Mouse (Mus musculus): ENCODE data around the gene Cd19. TPM values are rescaled to one million over a fixed set of nuclear protein-coding genes. Genes with fewer than 3 reads are reported as not detected.

Cd19 gene
- polyA plus RNA-seq, 1 experiment from 2014 or later, result not detected

GRCm38 (mm10) chr7:126450641-126451040 lies 36.0 kb upstream of the Cd19 start:
- H3K9me3 ChIP-seq, result no peaks in the 10 kb centered on the region
- no peak for DNase-seq (ENCODE audit: low spot score)
- no peak overlapping the region for H3K27ac ChIP-seq
- peaks cover 40% of the 10 kb centered on the region for H3K36me3 ChIP-seq
- no peaks in the 10 kb centered on the region for H3K27me3 ChIP-seq (ENCODE audit: insufficient read depth, poor library complexity, severe bottlenecking)
- no peaks in the 10 kb centered on the region; the same call in 1 of the 2 replicates for H3K4me1 ChIP-seq
- 86% methylated on average over 6 of the region's 6 CpGs for WGBS
- no peak overlapping the region for H3K4me3 ChIP-seq

DNA sequence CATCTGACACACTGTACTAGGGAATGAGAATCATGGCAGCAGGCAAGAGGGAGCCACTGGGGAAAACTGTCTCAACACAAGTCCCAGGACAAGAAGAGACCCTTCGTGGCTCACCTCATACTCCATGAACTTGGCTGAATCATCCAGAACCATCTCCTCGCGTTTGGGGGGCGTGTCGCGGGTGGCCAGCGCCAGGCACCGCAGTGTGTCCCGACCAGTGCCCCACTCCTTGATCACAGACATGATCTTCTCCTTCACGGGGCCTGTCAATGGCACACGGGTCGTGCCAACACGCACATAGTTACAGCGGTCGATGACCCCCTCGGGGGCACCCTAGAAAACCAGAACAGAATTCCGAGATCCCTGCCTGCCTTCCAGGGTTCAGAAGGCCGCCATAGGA lies 35.3 kb upstream of the Cd19 start:
- H3K27me3 ChIP-seq (ENCODE audit: insufficient read depth, poor library complexity, severe bottlenecking), result no peaks in the 10 kb centered on the region
- no peak for DNase-seq (ENCODE audit: low spot score)
- no peak overlapping the region for H3K4me3 ChIP-seq
- H3K27ac ChIP-seq, result no peak overlapping the region
- H3K4me1 ChIP-seq, result no peaks in the 10 kb centered on the region; the same call in 1 of the 2 replicates
- no peaks in the 10 kb centered on the region for H3K9me3 ChIP-seq
- WGBS, result 87% methylated on average over 18 of the region's 18 CpGs
- peaks cover 46% of the 10 kb centered on the region for H3K36me3 ChIP-seq

GRCm38 (mm10) chr7:126448481-126448880 lies 33.8 kb upstream of the Cd19 start:
- H3K27me3 ChIP-seq (ENCODE audit: insufficient read depth, poor library complexity, severe bottlenecking), result no peaks in the 10 kb centered on the region
- H3K4me3 ChIP-seq, result no peak overlapping the region
- no peak for DNase-seq (ENCODE audit: low spot score)
- 88% methylated on average over 19 of the region's 19 CpGs for WGBS
- H3K36me3 ChIP-seq, result peaks cover 57% of the 10 kb centered on the region
- H3K27ac ChIP-seq, result no peak overlapping the region
- no peaks in the 10 kb centered on the region; the same call in 1 of the 2 replicates for H3K4me1 ChIP-seq
- H3K9me3 ChIP-seq, result no peaks in the 10 kb centered on the region

GRCm38 (mm10) chr7:126446217-126446616 lies 31.5 kb upstream of the Cd19 start:
- WGBS, result 92% methylated on average over 21 of the region's 21 CpGs

GRCm38 (mm10) chr7:126445104-126445815 lies 30.6 kb upstream of the Cd19 start:
- DNase-seq (ENCODE audit: low spot score), result no peak
- 93% methylated on average over 15 of the region's 15 CpGs for WGBS
- peaks cover 74% of the 10 kb centered on the region for H3K36me3 ChIP-seq

More at GRCm38 (mm10) chr7:126446217-126446616, 31.5 kb upstream of the Cd19 start:
- Histone ChIP-seq H3K36me3 (peaks cover 74% of the 10 kb centered on the region), H3K4me3 (no peak overlapping the region), H3K27me3 (ENCODE audit: insufficient read depth, poor library complexity, severe bottlenecking) (no peaks in the 10 kb centered on the region), H3K27ac (no peak overlapping the region), H3K9me3 (no peaks in the 10 kb centered on the region), H3K4me1 (no peaks in the 10 kb centered on the region; the same call in 1 of the 2 replicates)
- no peak for DNase-seq (ENCODE audit: low spot score)

GRCm38 (mm10) chr7:126444536-126444935 lies 29.8 kb upstream of the Cd19 start:
- Histone ChIP-seq H3K27me3 (ENCODE audit: insufficient read depth, poor library complexity, severe bottlenecking) (no peaks in the 10 kb centered on the region), H3K27ac (no peak overlapping the region), H3K4me1 (no peaks in the 10 kb centered on the region), H3K36me3 (peaks cover 74% of the 10 kb centered on the region), H3K9me3 (no peaks in the 10 kb centered on the region), H3K4me3 (no peak overlapping the region)
- DNase-seq (ENCODE audit: low spot score), result no peak
- WGBS, result 87% methylated on average over 9 of the region's 9 CpGs

More at GRCm38 (mm10) chr7:126445104-126445815, 30.6 kb upstream of the Cd19 start:
- no peak overlapping the region for H3K27ac ChIP-seq
- H3K27me3 ChIP-seq (ENCODE audit: insufficient read depth, poor library complexity, severe bottlenecking), result no peaks in the 10 kb centered on the region
- H3K4me1 ChIP-seq, result no peaks in the 10 kb centered on the region; the same call in 1 of the 2 replicates
- no peaks in the 10 kb centered on the region for H3K9me3 ChIP-seq
- no peak overlapping the region for H3K4me3 ChIP-seq

DNA sequence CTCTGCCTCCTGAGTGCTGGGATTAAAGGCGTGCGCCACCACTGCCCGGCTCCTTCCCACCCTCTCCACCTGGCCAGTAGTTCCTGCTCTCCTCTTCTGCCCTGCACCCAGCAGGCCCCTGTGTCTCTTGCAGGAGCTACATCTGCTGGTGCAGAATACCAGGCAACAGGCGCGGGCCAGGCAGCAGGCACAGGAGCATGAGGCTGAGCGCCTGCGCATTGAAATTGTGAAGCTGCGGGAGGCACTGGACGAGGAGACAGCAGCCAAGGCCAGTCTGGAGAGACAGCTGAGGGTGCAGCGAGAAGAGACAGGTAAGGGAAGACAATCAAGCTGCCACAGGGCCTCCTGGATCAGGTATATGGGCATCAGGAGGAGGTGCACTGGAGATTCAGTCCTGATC lies 29.3 kb upstream of the Cd19 start:
- Histone ChIP-seq H3K9me3 (no peaks in the 10 kb centered on the region), H3K36me3 (peaks cover 74% of the 10 kb centered on the region), H3K4me1 (no peaks in the 10 kb centered on the region), H3K27me3 (ENCODE audit: insufficient read depth, poor library complexity, severe bottlenecking) (no peaks in the 10 kb centered on the region), H3K4me3 (no peak overlapping the region), H3K27ac (no peak overlapping the region)
- no peak for DNase-seq (ENCODE audit: low spot score)
- WGBS, result 94% methylated on average over 10 of the region's 10 CpGs

- no peaks in the 10 kb centered on the region for H3K27me3 ChIP-seq (ENCODE audit: insufficient read depth, poor library complexity, severe bottlenecking)
- DNase-seq (ENCODE audit: low spot score), result no peak
- no peaks in the 10 kb centered on the region for H3K4me1 ChIP-seq
- no peaks in the 10 kb centered on the region for H3K9me3 ChIP-seq
- H3K27ac ChIP-seq, result no peak overlapping the region
- WGBS, result 88% methylated on average over 9 of the region's 9 CpGs
- no peak overlapping the region for H3K4me3 ChIP-seq
- peaks cover 51% of the 10 kb centered on the region for H3K36me3 ChIP-seq
Measured at GRCm38 (mm10) chr7:126440134-126440533, 25.4 kb upstream of the Cd19 start.

DNA sequence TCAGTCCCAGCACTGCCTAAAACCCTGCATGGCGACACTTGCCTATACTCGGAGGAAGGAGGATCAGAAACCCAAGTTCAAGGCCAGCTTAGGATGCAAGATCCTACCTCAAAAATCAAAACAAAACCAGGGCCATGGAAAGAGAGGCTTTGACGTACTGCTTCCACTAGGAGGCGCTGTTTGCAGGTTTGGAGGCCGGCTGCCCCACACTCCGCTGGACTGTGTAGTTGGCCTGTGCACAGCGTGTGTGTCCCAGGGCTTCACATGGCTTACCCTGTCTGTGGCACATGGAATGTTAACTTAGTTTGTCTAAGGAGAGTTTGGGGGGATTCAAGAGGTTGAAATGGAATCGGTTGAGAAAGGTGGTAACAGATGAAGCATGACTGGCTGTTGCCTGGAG lies 22.2 kb upstream of the Cd19 start:
- no peaks in the 10 kb centered on the region for H3K27me3 ChIP-seq (ENCODE audit: insufficient read depth, poor library complexity, severe bottlenecking)
- H3K4me1 ChIP-seq, result no peaks in the 10 kb centered on the region
- H3K4me3 ChIP-seq, result no peak overlapping the region
- DNase-seq (ENCODE audit: low spot score), result no peak
- 17% methylated on average over 8 of the region's 8 CpGs for WGBS
- H3K27ac ChIP-seq, result no peak overlapping the region
- H3K9me3 ChIP-seq, result no peaks in the 10 kb centered on the region
- H3K36me3 ChIP-seq, result peaks cover 33% of the 10 kb centered on the region

GRCm38 (mm10) chr7:126435801-126436200 lies 21.1 kb upstream of the Cd19 start:
- Histone ChIP-seq H3K36me3 (peaks cover 38% of the 10 kb centered on the region), H3K4me1 (no peaks in the 10 kb centered on the region), H3K27me3 (ENCODE audit: insufficient read depth, poor library complexity, severe bottlenecking) (no peaks in the 10 kb centered on the region), H3K4me3 (no peak overlapping the region), H3K27ac (no peak overlapping the region), H3K9me3 (no peaks in the 10 kb centered on the region)
- DNase-seq (ENCODE audit: low spot score), result no peak
- 83% methylated on average over 3 of the region's 3 CpGs for WGBS

- Histone ChIP-seq H3K4me1 (peaks cover 6% of the 10 kb centered on the region), H3K9me3 (no peaks in the 10 kb centered on the region), H3K36me3 (peaks cover 35% of the 10 kb centered on the region), H3K27ac (no peak overlapping the region), H3K4me3 (no peak overlapping the region), H3K27me3 (ENCODE audit: insufficient read depth, poor library complexity, severe bottlenecking) (no peaks in the 10 kb centered on the region)
- DNase-seq (ENCODE audit: low spot score), result no peak
- 83% methylated on average over 7 of the region's 7 CpGs for WGBS
Measured at GRCm38 (mm10) chr7:126434726-126435125, 20.0 kb upstream of the Cd19 start.

DNA sequence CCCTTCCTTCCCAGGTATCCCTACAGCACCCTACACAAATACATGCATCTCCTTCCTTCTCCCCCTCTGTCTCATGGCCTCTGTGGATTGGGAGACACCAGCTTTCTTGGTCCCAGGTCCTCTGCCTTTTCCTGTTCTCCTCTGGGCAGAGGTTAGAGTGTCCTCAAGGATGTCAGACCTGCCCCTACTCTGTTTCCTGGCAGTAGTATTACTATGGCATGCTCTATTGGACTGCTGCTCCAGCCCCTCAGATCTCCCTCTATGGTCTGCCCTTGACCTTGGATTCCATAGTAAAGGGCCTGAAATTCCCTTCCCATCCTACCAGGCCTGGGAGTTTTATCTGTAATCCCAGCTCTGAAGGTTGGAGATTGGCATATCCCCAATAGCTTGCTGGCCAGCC lies 15.5 kb upstream of the Cd19 start:
- no peak overlapping the region for H3K27ac ChIP-seq
- H3K9me3 ChIP-seq, result no peaks in the 10 kb centered on the region
- DNase-seq (ENCODE audit: low spot score), result no peak
- peaks cover 28% of the 10 kb centered on the region for H3K4me1 ChIP-seq
- peaks cover 3% of the 10 kb centered on the region; the same call in 1 of the 2 replicates for H3K27me3 ChIP-seq (ENCODE audit: insufficient read depth, poor library complexity, severe bottlenecking)
- H3K4me3 ChIP-seq, result no peak overlapping the region
- H3K36me3 ChIP-seq, result peaks cover 20% of the 10 kb centered on the region; the same call in 1 of the 2 replicates

DNA sequence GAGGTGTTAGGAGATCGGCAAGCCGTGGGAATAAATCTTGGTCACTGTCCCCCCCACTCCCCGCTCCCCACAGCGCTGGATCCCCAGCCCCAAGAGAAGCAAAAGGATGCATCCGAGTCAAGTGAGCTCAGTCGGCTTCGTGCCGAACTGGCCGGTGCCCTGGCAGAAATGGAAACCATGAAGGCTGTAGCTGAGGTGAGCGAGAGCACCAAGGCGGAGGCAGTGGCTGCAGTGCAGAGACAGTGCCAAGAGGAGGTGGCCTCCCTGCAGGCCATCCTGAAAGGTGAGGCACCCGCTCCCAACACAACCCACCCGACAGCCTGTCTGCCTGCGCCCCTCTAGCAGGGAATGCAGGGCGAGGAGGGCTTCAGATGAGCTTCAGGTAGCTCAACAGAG lies 14.8 kb upstream of the Cd19 start:
- whole genome bisulfite sequencing, result 26% methylated on average over 15 of the region's 15 CpGs
- peak overlapping the region; percentile 81 for H3K4me3 ChIP-seq
- peak overlapping the region; percentile 95 for H3K27ac ChIP-seq

More for the DNA sequence above, 14.8 kb upstream of the Cd19 start:
- Histone ChIP-seq H3K4me1 (peaks cover 28% of the 10 kb centered on the region), H3K36me3 (peaks cover 20% of the 10 kb centered on the region; the same call in 1 of the 2 replicates), H3K9me3 (no peaks in the 10 kb centered on the region), H3K27me3 (ENCODE audit: insufficient read depth, poor library complexity, severe bottlenecking) (peaks cover 3% of the 10 kb centered on the region; the same call in 1 of the 2 replicates)
- no peak for DNase-seq (ENCODE audit: low spot score)
